Mouse (Mus musculus): ENCODE results near the gene Syt1.

Syt1 gene

GRCm38 (mm10) chr10:108763722-108764121 lies 247.1 kb downstream of the Syt1 start:
- DNase-seq (ENCODE audit: low read depth, low spot score): no peak

GRCm38 (mm10) chr10:108753304-108753703 lies 257.5 kb downstream of the Syt1 start:
- no peak for DNase-seq (ENCODE audit: low read depth, low spot score)

- no peak for DNase-seq (ENCODE audit: low read depth, low spot score)
Observed at GRCm38 (mm10) chr10:108743759-108744158, 267.0 kb downstream of the Syt1 start.

- DNase-seq (ENCODE audit: low read depth, low spot score): peak; percentile 22
Observed at GRCm38 (mm10) chr10:108733982-108734381, 276.8 kb downstream of the Syt1 start.

- no peak for DNase-seq (ENCODE audit: low read depth, low spot score)
Observed at GRCm38 (mm10) chr10:108728961-108729360, 281.8 kb downstream of the Syt1 start.

GRCm38 (mm10) chr10:108726391-108726790 lies 284.4 kb downstream of the Syt1 start:
- DNase-seq (ENCODE audit: low read depth, low spot score): no peak

- no peak for DNase-seq (ENCODE audit: low read depth, low spot score)
Observed at GRCm38 (mm10) chr10:108724878-108725277, 285.9 kb downstream of the Syt1 start.

DNA sequence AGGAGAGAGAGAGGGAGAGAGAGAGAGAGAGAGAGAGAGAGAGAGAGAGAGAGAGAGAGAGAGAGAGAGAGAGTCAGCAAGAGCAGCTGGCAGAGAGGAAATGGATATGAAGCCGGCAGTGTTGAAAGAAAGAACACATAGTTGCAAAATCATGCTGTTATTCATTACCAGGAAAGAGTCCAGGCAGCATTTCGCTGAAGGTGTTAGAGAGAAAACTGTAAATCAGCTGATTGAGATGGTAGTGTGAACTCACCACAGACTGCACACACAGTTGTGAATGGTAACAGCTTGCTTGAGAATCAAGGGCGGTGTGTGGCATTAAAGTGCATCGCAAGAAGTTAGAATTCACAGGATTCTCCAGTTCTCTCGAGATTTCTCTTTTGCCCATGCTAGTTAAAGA lies 300.3 kb downstream of the Syt1 start:
- no peak for DNase-seq (ENCODE audit: low read depth, low spot score)

- no peak for DNase-seq (ENCODE audit: low read depth, low spot score)
Observed at GRCm38 (mm10) chr10:108705658-108706057, 305.1 kb downstream of the Syt1 start.

DNA sequence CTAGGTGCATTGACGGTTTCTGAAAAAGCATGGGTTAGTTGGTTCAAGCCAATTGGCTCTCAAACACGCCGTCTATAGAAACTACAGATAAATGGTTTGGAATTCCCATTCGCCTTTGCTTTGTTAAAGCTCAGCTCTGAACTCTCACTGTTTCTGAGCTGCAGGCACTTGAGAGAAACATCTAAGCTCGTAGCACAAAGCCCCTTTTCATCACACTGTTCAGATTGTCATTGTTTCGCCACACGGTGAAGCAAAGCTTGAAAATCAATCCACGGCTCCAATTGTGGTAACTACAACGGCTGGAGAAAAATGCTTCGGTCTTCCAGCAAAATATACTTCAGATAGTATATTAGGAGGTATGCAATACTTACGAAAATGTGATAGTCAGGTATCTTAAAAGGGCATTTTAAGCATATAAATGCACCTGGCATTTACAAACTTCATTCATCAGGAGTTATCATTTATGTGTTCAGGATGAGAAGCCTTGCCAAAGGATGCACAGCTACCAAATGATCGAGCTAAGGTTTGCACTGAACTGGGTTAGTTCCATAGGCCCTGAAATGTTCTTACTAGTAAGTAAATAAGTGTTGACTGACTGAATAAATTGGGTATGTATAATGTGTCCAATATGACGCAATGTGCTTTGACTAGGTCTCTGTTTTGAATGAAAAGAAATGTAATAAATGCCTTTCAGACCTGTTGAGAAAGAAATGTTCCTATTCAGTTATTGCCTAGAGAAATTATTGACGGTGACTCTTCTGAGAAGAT lies 309.2 kb downstream of the Syt1 start:
- DNase-seq (ENCODE audit: low read depth, low spot score): no peak

GRCm38 (mm10) chr10:108699946-108700345 lies 310.8 kb downstream of the Syt1 start, which contains the start of gene Gm5136:
Gm5136 (minus strand) TSS chr10:108700160.
- DNase-seq (ENCODE audit: low read depth, low spot score): no peak

- DNase-seq (ENCODE audit: low read depth, low spot score): peak; percentile 4
Observed at GRCm38 (mm10) chr10:108697062-108697461, 313.7 kb downstream of the Syt1 start.

- no peak for DNase-seq (ENCODE audit: low read depth, low spot score)
Observed at GRCm38 (mm10) chr10:108690954-108691353, 319.8 kb downstream of the Syt1 start.

GRCm38 (mm10) chr10:108686696-108687095 lies 324.1 kb downstream of the Syt1 start:
- no peak for DNase-seq (ENCODE audit: low read depth, low spot score)

GRCm38 (mm10) chr10:108679675-108680390 lies 330.9 kb downstream of the Syt1 start:
- no peak for DNase-seq (ENCODE audit: low read depth, low spot score)

DNA sequence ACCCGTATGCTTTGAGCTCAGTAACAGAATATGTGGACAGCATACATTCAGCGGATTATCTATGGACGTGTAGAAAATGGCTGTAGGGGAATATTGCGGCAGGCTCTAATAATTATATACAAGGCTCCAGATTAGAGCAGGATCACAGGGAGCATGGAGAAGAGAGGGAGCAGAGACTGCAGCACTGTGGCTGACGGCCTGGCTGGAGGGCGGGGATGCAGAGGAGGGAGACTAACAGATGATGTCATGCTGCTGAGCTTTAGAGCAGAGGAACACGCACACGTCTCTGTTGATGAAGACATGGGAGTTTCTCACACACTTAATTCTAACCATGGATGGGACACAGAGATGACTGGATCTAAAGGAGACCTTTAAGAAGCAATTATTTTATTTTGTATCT lies 333.7 kb downstream of the Syt1 start:
- no peak for DNase-seq (ENCODE audit: low read depth, low spot score)

DNA sequence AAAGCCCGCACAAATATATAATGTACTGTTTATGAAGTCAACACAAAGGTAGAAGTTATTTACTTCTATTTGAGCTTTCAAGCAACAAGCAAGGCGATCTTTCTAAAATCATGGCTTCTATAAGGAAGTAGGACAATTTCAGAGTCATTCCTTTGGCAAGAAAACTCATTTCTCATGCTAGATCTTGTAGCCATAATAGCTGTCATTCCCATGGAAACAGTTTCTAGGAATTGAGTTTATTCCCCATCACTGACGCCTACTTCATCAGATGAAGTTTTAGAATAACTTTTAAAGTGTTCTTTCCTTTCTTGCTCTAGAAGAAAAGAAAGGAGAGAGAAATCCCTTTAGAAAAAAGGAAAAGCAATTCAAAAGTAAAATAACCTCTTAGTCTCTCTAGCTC lies 341.8 kb downstream of the Syt1 start:
- DNase-seq (ENCODE audit: low read depth, low spot score): no peak

DNA sequence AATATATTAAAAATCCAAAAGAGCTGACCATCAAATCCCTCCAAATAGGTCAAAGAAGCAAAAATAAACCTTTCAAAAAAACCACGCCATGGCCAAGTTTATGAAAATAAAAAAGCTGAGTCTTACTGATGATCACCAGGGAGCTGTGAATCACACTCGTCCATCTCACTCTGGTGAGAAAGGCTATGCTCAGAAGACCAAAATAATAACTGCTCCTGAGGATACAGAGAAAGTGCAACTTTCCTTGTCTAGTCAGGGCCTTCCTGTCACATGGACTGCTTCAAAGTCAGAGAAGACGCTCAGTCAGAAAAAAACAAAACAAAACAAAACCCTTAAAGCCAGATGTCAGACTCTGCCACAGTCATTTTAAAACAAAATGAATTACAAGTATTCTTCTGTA lies 350.5 kb downstream of the Syt1 start:
- DNase-seq (ENCODE audit: low read depth, low spot score): no peak

- no peak for DNase-seq (ENCODE audit: low read depth, low spot score)
Observed at GRCm38 (mm10) chr10:108658300-108658699, 352.5 kb downstream of the Syt1 start.

- no peak for DNase-seq (ENCODE audit: low read depth, low spot score)
Observed at GRCm38 (mm10) chr10:108657669-108658068, 353.1 kb downstream of the Syt1 start.

DNA sequence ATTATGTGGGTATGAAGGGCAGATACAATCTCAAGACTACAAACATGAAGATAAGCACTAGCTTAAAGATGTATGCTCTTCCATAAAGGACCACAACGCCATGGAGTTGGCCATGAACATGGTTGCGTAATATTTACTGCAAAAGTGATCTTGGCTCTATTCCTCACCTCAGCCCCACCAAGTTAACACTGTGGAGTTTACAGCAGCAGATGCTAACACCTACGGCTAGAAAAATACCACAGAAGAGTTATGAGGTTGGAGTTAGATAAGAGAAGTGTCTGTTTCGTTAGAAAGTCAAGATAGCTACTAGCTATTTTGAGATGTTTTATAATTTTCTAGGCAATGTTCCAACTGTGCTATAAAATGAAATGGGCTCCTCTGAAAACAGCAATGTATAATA lies 353.9 kb downstream of the Syt1 start:
- no peak for DNase-seq (ENCODE audit: low read depth, low spot score)

DNA sequence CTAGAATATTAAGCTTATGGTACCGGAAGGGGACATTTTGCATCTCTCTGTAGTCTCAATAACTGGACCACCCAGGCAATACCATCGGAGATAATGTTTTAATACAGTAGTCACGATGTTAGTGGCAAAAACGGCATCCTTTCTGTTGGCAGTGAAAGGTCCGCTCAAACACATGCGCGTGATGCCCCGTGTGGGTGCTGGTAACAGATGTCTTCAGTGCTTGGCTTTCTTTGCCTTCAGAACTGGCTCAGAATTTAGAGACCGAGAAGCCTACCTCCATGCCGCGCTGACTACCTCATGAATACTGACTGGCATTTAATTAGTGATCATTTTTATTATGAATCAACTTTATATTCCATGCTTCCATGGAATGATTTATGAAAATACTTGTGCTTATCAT lies 355.7 kb downstream of the Syt1 start:
- DNase-seq (ENCODE audit: low read depth, low spot score): no peak

- no peak for DNase-seq (ENCODE audit: low read depth, low spot score)
Observed at GRCm38 (mm10) chr10:108652831-108653230, 358.0 kb downstream of the Syt1 start.
